Mouse (Mus musculus) adipocyte (in vitro differentiated cells): Measurements from ENCODE around the gene Minos1.

Experiments
- DNase-seq: peaks from one replicate; pipeline ENCODE4 v3.0.0-alpha.2; 2016; ENCODE audit warnings: low spot score

Gene Minos1

GRCm38 (mm10) chr4:139130701-139131549 is at the start of gene Minos1:
Gene Minos1 (minus strand): TSS chr4:139131113.
- DNase-seq = peak; percentile 96

- DNase-seq = no peak
Measured at GRCm38 (mm10) chr4:139179731-139180625, 49.1 kb upstream of the Minos1 start.

- no peak for DNase-seq
Measured at GRCm38 (mm10) chr4:139179218-139179617, 48.3 kb upstream of the Minos1 start.

- DNase-seq = no peak
Measured at GRCm38 (mm10) chr4:139178377-139178776, 47.5 kb upstream of the Minos1 start.

- DNase-seq = no peak
Measured at GRCm38 (mm10) chr4:139177921-139178320, 47.0 kb upstream of the Minos1 start.

- no peak for DNase-seq
Measured at GRCm38 (mm10) chr4:139176023-139176422, 45.1 kb upstream of the Minos1 start.

GRCm38 (mm10) chr4:139175061-139175971 is 44.4 kb upstream of the Minos1 start:
- DNase-seq = no peak

- DNase-seq = no peak
Measured at GRCm38 (mm10) chr4:139169748-139170279, 38.9 kb upstream of the Minos1 start.

- no peak for DNase-seq
Measured at GRCm38 (mm10) chr4:139168985-139169747, 38.3 kb upstream of the Minos1 start.

- DNase-seq = no peak
Measured at GRCm38 (mm10) chr4:139167107-139167506, 36.2 kb upstream of the Minos1 start.

GRCm38 (mm10) chr4:139166244-139166643 is 35.3 kb upstream of the Minos1 start:
- DNase-seq = no peak

- DNase-seq = no peak
Measured at GRCm38 (mm10) chr4:139165259-139165658, 34.3 kb upstream of the Minos1 start.

GRCm38 (mm10) chr4:139164082-139164481 is 33.2 kb upstream of the Minos1 start:
- no peak for DNase-seq

- no peak for DNase-seq
Measured at GRCm38 (mm10) chr4:139161076-139161475, 30.2 kb upstream of the Minos1 start.

- no peak for DNase-seq
Measured at GRCm38 (mm10) chr4:139158350-139158749, 27.4 kb upstream of the Minos1 start.

GRCm38 (mm10) chr4:139156538-139156937 is 25.6 kb upstream of the Minos1 start:
- DNase-seq = no peak

GRCm38 (mm10) chr4:139154576-139155307 is 23.8 kb upstream of the Minos1 start:
- DNase-seq = no peak

GRCm38 (mm10) chr4:139151370-139151769 is 20.5 kb upstream of the Minos1 start:
- DNase-seq = no peak

GRCm38 (mm10) chr4:139146760-139147159 is 15.8 kb upstream of the Minos1 start:
- DNase-seq = peak; percentile 53

- DNase-seq = no peak
Measured at GRCm38 (mm10) chr4:139145156-139145555, 14.2 kb upstream of the Minos1 start.
